Mouse (Mus musculus) hindbrain, embryonic 13.5 days (tissue): Measurements from ENCODE around the gene Dapk1. TPM values are rescaled to one million over a fixed set of nuclear protein-coding genes. Genes with fewer than 3 reads are reported as not detected.

Source experiments
- ATAC-seq: fragments of 200-750 bp; cut with Nextera tagmentation; 2 replicates; pipeline ENCODE4 v1.8.0; 2017; ENCODE audit warnings: moderate TSS enrichment; ENCODE audit not compliant: low FRiP score
- H3K27ac ChIP-seq: fragments of 300-500 bp; sonication (generic); 2 replicates; pipeline ENCODE4 v1.5.1; 2015; ENCODE audit warnings: inconsistent platforms, mild to moderate bottlenecking, moderate library complexity
- H3K27me3 ChIP-seq: fragments of 300-500 bp; sonication (generic); 2 replicates; pipeline ENCODE4 v1.6.1; 2015; ENCODE audit warnings: mild to moderate bottlenecking, inconsistent platforms
- H3K36me3 ChIP-seq: fragments of 300-500 bp; sonication (generic); 2 replicates; pipeline ENCODE4 v1.6.1; 2015; ENCODE audit warnings: mild to moderate bottlenecking, inconsistent platforms
- H3K4me1 ChIP-seq: fragments of 300-500 bp; sonication (generic); replicated peaks from 2 replicates; pipeline ENCODE4 v1.6.1; 2015; ENCODE audit warnings: inconsistent platforms
- H3K4me2 ChIP-seq: fragments of 300-500 bp; sonication (generic); 2 replicates; pipeline ENCODE4 v1.6.1; 2015; ENCODE audit warnings: inconsistent platforms, mild to moderate bottlenecking, moderate library complexity
- H3K4me3 ChIP-seq: fragments of 300-500 bp; sonication (generic); 2 replicates; pipeline ENCODE4 v1.5.1; 2015; ENCODE audit warnings: mild to moderate bottlenecking, inconsistent platforms
- H3K9ac ChIP-seq: fragments of 300-500 bp; sonication (generic); 2 replicates; pipeline ENCODE4 v1.6.1; 2015; ENCODE audit warnings: mild to moderate bottlenecking, inconsistent platforms
- H3K9me3 ChIP-seq: fragments of 300-500 bp; sonication (generic); 2 replicates; pipeline ENCODE4 v1.6.1; 2016; ENCODE audit warnings: inconsistent platforms
- WGBS: fragments of 180-500 bp; shearing (Covaris S2); methylation state at CpG from one replicate; pipeline ENCODE4 v1.1.7; 2015; 5-methylcytosine and 5-hydroxymethylcytosine counted together
- polyA plus RNA-seq: library from polyadenylated mRNA; unstranded; fragments of >200 nt; fragmentation: Nextera tagmentation; extraction: Ambion mirVana; gene quantifications from 2 replicates; pipeline ENCODE4 v1.2.1, GENCODE M21; 2015

Dapk1 gene
- polyA plus RNA-seq, 1 experiment from 2014 or later, result 37.9 TPM

- no peaks in the 10 kb centered on the region for H3K27me3 ChIP-seq
- H3K9me3 ChIP-seq, result no peaks in the 10 kb centered on the region
- WGBS, result 56% methylated on average over 6 of the region's 6 CpGs
- no peak overlapping the region for H3K27ac ChIP-seq
- H3K4me2 ChIP-seq, result no peak overlapping the region
- H3K9ac ChIP-seq, result no peak overlapping the region
- peaks cover 13% of the 10 kb centered on the region for H3K4me1 ChIP-seq
- no peak for ATAC-seq
- peaks cover 8% of the 10 kb centered on the region for H3K36me3 ChIP-seq
- no peak overlapping the region for H3K4me3 ChIP-seq
Observed at GRCm38 (mm10) chr13:60709136-60709535, 107.4 kb downstream of the Dapk1 start.

GRCm38 (mm10) chr13:60710963-60711362, 109.2 kb downstream of the Dapk1 start:
- no peaks in the 10 kb centered on the region for H3K9me3 ChIP-seq
- peaks cover 13% of the 10 kb centered on the region for H3K4me1 ChIP-seq
- H3K4me2 ChIP-seq, result no peak overlapping the region
- WGBS, result 75% methylated on average over 3 of the region's 3 CpGs
- no peak for ATAC-seq
- H3K9ac ChIP-seq, result no peak overlapping the region
- no peak overlapping the region for H3K27ac ChIP-seq
- no peak overlapping the region for H3K4me3 ChIP-seq
- H3K36me3 ChIP-seq, result no peaks in the 10 kb centered on the region
- no peaks in the 10 kb centered on the region for H3K27me3 ChIP-seq

GRCm38 (mm10) chr13:60713537-60713936, 111.8 kb downstream of the Dapk1 start:
- peaks cover 15% of the 10 kb centered on the region; the same call in 1 of the 2 replicates for H3K36me3 ChIP-seq
- H3K27ac ChIP-seq, result no peak overlapping the region
- ATAC-seq, result no peak
- 85% methylated on average over 4 of the region's 4 CpGs for WGBS
- no peak overlapping the region for H3K9ac ChIP-seq
- no peaks in the 10 kb centered on the region for H3K4me1 ChIP-seq
- H3K27me3 ChIP-seq, result no peaks in the 10 kb centered on the region
- H3K9me3 ChIP-seq, result no peaks in the 10 kb centered on the region
- no peak overlapping the region for H3K4me3 ChIP-seq
- no peak overlapping the region for H3K4me2 ChIP-seq

GRCm38 (mm10) chr13:60716107-60716506, 114.4 kb downstream of the Dapk1 start:
- H3K27me3 ChIP-seq, result no peaks in the 10 kb centered on the region
- H3K4me2 ChIP-seq, result no peak overlapping the region
- no peak overlapping the region for H3K4me3 ChIP-seq
- H3K4me1 ChIP-seq, result no peaks in the 10 kb centered on the region
- peaks cover 37% of the 10 kb centered on the region for H3K36me3 ChIP-seq
- H3K9ac ChIP-seq, result no peak overlapping the region
- WGBS, result 82% methylated on average over 3 of the region's 3 CpGs
- no peaks in the 10 kb centered on the region for H3K9me3 ChIP-seq
- ATAC-seq, result no peak
- H3K27ac ChIP-seq, result no peak overlapping the region

GRCm38 (mm10) chr13:60717421-60717820, 115.7 kb downstream of the Dapk1 start:
- H3K4me1 ChIP-seq, result no peaks in the 10 kb centered on the region

GRCm38 (mm10) chr13:60719581-60719980, 117.8 kb downstream of the Dapk1 start:
- Histone ChIP-seq H3K9me3 (no peaks in the 10 kb centered on the region), H3K4me3 (no peak overlapping the region), H3K27me3 (no peaks in the 10 kb centered on the region), H3K36me3 (peaks cover 66% of the 10 kb centered on the region), H3K4me1 (no peaks in the 10 kb centered on the region), H3K4me2 (no peak overlapping the region), H3K9ac (no peak overlapping the region), H3K27ac (no peak overlapping the region)
- WGBS, result 96% methylated on average over 10 of the region's 10 CpGs
- ATAC-seq, result no peak

More at GRCm38 (mm10) chr13:60717421-60717820, 115.7 kb downstream of the Dapk1 start:
- H3K9me3 ChIP-seq, result no peaks in the 10 kb centered on the region
- no peak overlapping the region for H3K4me3 ChIP-seq
- H3K27me3 ChIP-seq, result no peaks in the 10 kb centered on the region
- no peak overlapping the region for H3K27ac ChIP-seq
- no peak overlapping the region for H3K9ac ChIP-seq
- 91% methylated on average over 10 of the region's 10 CpGs for WGBS
- no peak for ATAC-seq
- no peak overlapping the region for H3K4me2 ChIP-seq
- H3K36me3 ChIP-seq, result peaks cover 46% of the 10 kb centered on the region

- Histone ChIP-seq H3K4me3 (no peak overlapping the region), H3K4me1 (no peaks in the 10 kb centered on the region), H3K4me2 (no peak overlapping the region), H3K27me3 (no peaks in the 10 kb centered on the region), H3K27ac (no peak overlapping the region), H3K9ac (no peak overlapping the region), H3K9me3 (no peaks in the 10 kb centered on the region), H3K36me3 (peaks cover 79% of the 10 kb centered on the region)
- 90% methylated on average over 8 of the region's 8 CpGs for WGBS
- ATAC-seq, result no peak
Observed at GRCm38 (mm10) chr13:60722763-60723162, 121.0 kb downstream of the Dapk1 start.

GRCm38 (mm10) chr13:60728276-60729054, 126.7 kb downstream of the Dapk1 start:
- 96% methylated on average over 9 of the region's 9 CpGs for WGBS
- H3K27me3 ChIP-seq, result no peaks in the 10 kb centered on the region

GRCm38 (mm10) chr13:60729055-60729402, 127.3 kb downstream of the Dapk1 start:
- WGBS, result 81% methylated on average over 3 of the region's 3 CpGs
- H3K4me2 ChIP-seq, result no peak overlapping the region
- no peak for ATAC-seq
- H3K36me3 ChIP-seq, result peaks cover 92% of the 10 kb centered on the region
- no peaks in the 10 kb centered on the region for H3K27me3 ChIP-seq
- no peaks in the 10 kb centered on the region for H3K4me1 ChIP-seq
- H3K4me3 ChIP-seq, result no peak overlapping the region
- no peaks in the 10 kb centered on the region for H3K9me3 ChIP-seq
- H3K27ac ChIP-seq, result no peak overlapping the region
- no peak overlapping the region for H3K9ac ChIP-seq

More at GRCm38 (mm10) chr13:60728276-60729054, 126.7 kb downstream of the Dapk1 start:
- Histone ChIP-seq H3K9ac (no peak overlapping the region), H3K4me1 (no peaks in the 10 kb centered on the region), H3K4me3 (no peak overlapping the region), H3K36me3 (peaks cover 92% of the 10 kb centered on the region), H3K4me2 (no peak overlapping the region), H3K9me3 (no peaks in the 10 kb centered on the region), H3K27ac (no peak overlapping the region)
- no peak for ATAC-seq

GRCm38 (mm10) chr13:60730587-60730986, 128.8 kb downstream of the Dapk1 start:
- Histone ChIP-seq H3K27ac (no peak overlapping the region), H3K9me3 (no peaks in the 10 kb centered on the region), H3K27me3 (no peaks in the 10 kb centered on the region), H3K9ac (no peak overlapping the region), H3K4me2 (no peak overlapping the region), H3K4me1 (no peaks in the 10 kb centered on the region), H3K36me3 (peaks cover 93% of the 10 kb centered on the region), H3K4me3 (no peak overlapping the region)
- 95% methylated on average over 7 of the region's 7 CpGs for WGBS
- no peak for ATAC-seq

- ATAC-seq, result no peak
- no peak overlapping the region for H3K27ac ChIP-seq
- peaks cover under 1% of the 10 kb centered on the region; the same call in 1 of the 2 replicates for H3K4me1 ChIP-seq
Observed at GRCm38 (mm10) chr13:60731001-60731400, 129.3 kb downstream of the Dapk1 start.

GRCm38 (mm10) chr13:60735306-60735705, 133.6 kb downstream of the Dapk1 start:
- H3K36me3 ChIP-seq, result peaks cover 74% of the 10 kb centered on the region

More at GRCm38 (mm10) chr13:60731001-60731400, 129.3 kb downstream of the Dapk1 start:
- 89% methylated on average over 3 of the region's 3 CpGs for WGBS
- no peaks in the 10 kb centered on the region for H3K9me3 ChIP-seq
- H3K4me2 ChIP-seq, result no peak overlapping the region
- H3K9ac ChIP-seq, result no peak overlapping the region
- H3K36me3 ChIP-seq, result peaks cover 93% of the 10 kb centered on the region
- H3K4me3 ChIP-seq, result no peak overlapping the region
- H3K27me3 ChIP-seq, result no peaks in the 10 kb centered on the region

More at GRCm38 (mm10) chr13:60735306-60735705, 133.6 kb downstream of the Dapk1 start:
- H3K4me1 ChIP-seq, result peaks cover 14% of the 10 kb centered on the region
- no peak overlapping the region for H3K27ac ChIP-seq
- H3K9me3 ChIP-seq, result no peaks in the 10 kb centered on the region
- H3K4me2 ChIP-seq, result no peak overlapping the region
- WGBS, result 88% methylated on average over 9 of the region's 9 CpGs
- H3K27me3 ChIP-seq, result no peaks in the 10 kb centered on the region
- no peak overlapping the region for H3K9ac ChIP-seq
- ATAC-seq, result no peak
- H3K4me3 ChIP-seq, result no peak overlapping the region
